Mouse (Mus musculus) intestine, embryonic 14.5 days (tissue): ENCODE data around the gene Slc4a2. TPM values are rescaled to one million over a fixed set of nuclear protein-coding genes. Genes with fewer than 3 reads are reported as not detected.

Experiments used
- ATAC-seq: fragments of 200-750 bp; cut with Nextera tagmentation; replicated peaks from 2 replicates; pipeline ENCODE4 v1.8.0; 2017; ENCODE audit warnings: low read depth, moderate number of reproducible peaks, moderate TSS enrichment, moderate library complexity; ENCODE audit not compliant: low FRiP score, low TSS enrichment
- DNase-seq: peaks from one replicate; pipeline ENCODE4 v3.0.0-alpha.2; 2018; ENCODE audit warnings: low spot score
- H3K27ac ChIP-seq: fragments of 300-500 bp; sonication (generic); 2 replicates; pipeline ENCODE4 v1.5.1; 2014; ENCODE audit warnings: low read depth, mild to moderate bottlenecking, control low read depth
- H3K27me3 ChIP-seq: fragments of 300-500 bp; sonication (generic); replicated peaks from 2 replicates; pipeline ENCODE4 v1.6.1; 2014; ENCODE audit warnings: low read length, control low read depth; ENCODE audit not compliant: control insufficient read depth, insufficient read depth
- H3K36me3 ChIP-seq: fragments of 300-500 bp; sonication (generic); 2 replicates; pipeline ENCODE4 v1.6.1; 2014; ENCODE audit warnings: low read length, control low read depth; ENCODE audit not compliant: control insufficient read depth, insufficient read depth
- H3K4me1 ChIP-seq: fragments of 300-500 bp; sonication (generic); replicated peaks from 2 replicates; pipeline ENCODE4 v1.6.1; 2014; ENCODE audit warnings: low read length, control low read depth, mixed read lengths; ENCODE audit not compliant: control insufficient read depth, insufficient read depth
- H3K4me2 ChIP-seq: fragments of 300-500 bp; sonication (generic); 2 replicates; pipeline ENCODE4 v1.6.1; 2014; ENCODE audit warnings: low read length
- H3K4me3 ChIP-seq: fragments of 300-500 bp; sonication (generic); 2 replicates; pipeline ENCODE4 v1.5.1; 2014; ENCODE audit warnings: low read depth, low read length, control low read depth, mixed read lengths
- H3K9ac ChIP-seq: fragments of 300-500 bp; sonication (generic); 2 replicates; pipeline ENCODE4 v1.6.1; 2014; ENCODE audit warnings: mild to moderate bottlenecking, low read length
- H3K9me3 ChIP-seq: fragments of 300-500 bp; sonication (generic); 2 replicates; pipeline ENCODE4 v1.6.1; 2016; ENCODE audit warnings: low read length, control low read depth; ENCODE audit not compliant: control insufficient read depth
- WGBS: fragments of 180-500 bp; shearing (Covaris S2); extraction: QIAGEN DNeasy Blood & Tissue Kit; methylation state at CpG from one replicate; pipeline ENCODE4 v1.1.7; 2014; 5-methylcytosine and 5-hydroxymethylcytosine counted together
- polyA plus RNA-seq: library from polyadenylated mRNA; unstranded; fragments of >200 nt; fragmentation: Nextera tagmentation; extraction: Ambion mirVana; gene quantifications from 2 replicates; pipeline ENCODE4 v1.2.1, GENCODE M21; 2014

Slc4a2 gene
- polyA plus RNA-seq, 1 experiment from 2014 or later, result 32.7 TPM

DNA sequence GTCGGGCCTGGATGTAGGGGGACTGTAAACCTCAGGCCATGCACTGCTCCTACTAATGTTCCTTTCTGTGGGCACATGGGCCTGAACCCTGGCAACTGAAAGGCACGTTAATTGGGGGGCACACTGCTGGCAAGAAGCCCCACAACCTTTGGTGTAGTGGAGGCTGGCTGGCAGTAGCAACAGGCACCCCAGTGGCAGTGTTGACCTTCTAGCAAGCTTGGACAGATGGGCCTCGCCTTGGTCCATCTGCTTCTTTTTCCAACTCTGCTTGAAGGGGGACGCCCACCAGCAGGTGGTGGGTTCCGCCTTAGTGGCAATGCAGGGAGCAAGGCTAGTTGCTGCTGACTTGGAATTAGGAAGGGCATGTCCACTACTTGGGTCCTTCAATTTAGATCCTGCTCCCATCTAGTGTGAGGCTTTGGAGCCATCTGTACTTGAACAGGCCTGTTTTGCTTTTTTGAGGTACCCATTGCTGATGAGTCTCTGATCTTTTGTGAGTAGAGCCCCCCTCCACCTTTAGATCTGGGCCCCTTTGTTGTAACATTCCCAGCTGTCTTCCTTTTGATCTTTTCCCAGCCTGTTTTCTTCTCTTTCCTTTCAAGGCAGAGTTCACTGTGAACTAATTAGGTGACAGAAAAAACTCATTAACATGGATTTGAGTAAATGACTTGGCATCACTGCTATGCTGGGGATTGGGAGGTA is 29.8 kb downstream of the Slc4a2 start:
- Histone ChIP-seq H3K4me1 (peaks cover 36% of the 10 kb centered on the region), H3K4me2 (peak overlapping the region; percentile 96), H3K9me3 (no peaks in the 10 kb centered on the region), H3K27ac (no peak overlapping the region), H3K9ac (peak overlapping the region; percentile 80), H3K4me3 (peak overlapping the region; percentile 87), H3K36me3 (no peaks in the 10 kb centered on the region), H3K27me3 (no peaks in the 10 kb centered on the region)
- ATAC-seq, result no peak
- WGBS, result 7% methylated on average over 5 of the region's 5 CpGs
- no peak for DNase-seq

GRCm38 (mm10) chr5:24453985-24454303 is 30.3 kb downstream of the Slc4a2 start:
- Histone ChIP-seq H3K9me3 (no peaks in the 10 kb centered on the region), H3K27ac (no peak overlapping the region), H3K27me3 (no peaks in the 10 kb centered on the region), H3K4me1 (peaks cover 36% of the 10 kb centered on the region), H3K36me3 (no peaks in the 10 kb centered on the region), H3K4me3 (0 out of 2 replicates have a peak overlapping the region, but pooled peaks have one; percentile 87), H3K9ac (no peak overlapping the region), H3K4me2 (peak overlapping the region; percentile 96)
- ATAC-seq, result no peak
- WGBS, result 31% methylated on average over 2 of the region's 2 CpGs
- no peak for DNase-seq

DNA sequence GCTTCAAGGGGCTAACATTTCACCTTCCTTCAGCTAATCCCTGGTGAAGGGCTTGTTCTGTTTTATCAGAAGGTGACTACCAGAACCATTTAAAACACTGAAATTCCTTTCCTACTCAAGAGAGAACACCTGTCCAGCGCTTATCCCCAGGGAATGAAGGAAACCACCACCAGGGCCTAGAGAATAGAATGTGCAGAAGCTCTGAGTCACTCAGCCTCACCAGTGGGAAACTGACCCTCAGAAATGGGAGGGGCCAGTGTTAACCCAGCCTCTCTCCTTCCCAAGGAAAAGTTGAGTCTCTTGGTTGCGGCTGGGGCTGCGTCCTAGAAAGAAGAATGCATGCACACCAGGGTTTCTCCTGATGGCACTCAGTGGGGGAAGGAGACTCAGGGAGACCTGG is 31.4 kb downstream of the Slc4a2 start:
- no peak overlapping the region for H3K4me3 ChIP-seq
- H3K27me3 ChIP-seq, result no peaks in the 10 kb centered on the region
- H3K9me3 ChIP-seq, result no peaks in the 10 kb centered on the region
- ATAC-seq (no peak), DNase-seq (no peak)
- H3K27ac ChIP-seq, result peak overlapping the region; percentile 3; the same call in 1 of the 2 replicates
- H3K36me3 ChIP-seq, result no peaks in the 10 kb centered on the region
- 74% methylated on average over 3 of the region's 3 CpGs for WGBS
- no peak overlapping the region for H3K9ac ChIP-seq
- H3K4me2 ChIP-seq, result no peak overlapping the region
- H3K4me1 ChIP-seq, result peaks cover 36% of the 10 kb centered on the region

DNA sequence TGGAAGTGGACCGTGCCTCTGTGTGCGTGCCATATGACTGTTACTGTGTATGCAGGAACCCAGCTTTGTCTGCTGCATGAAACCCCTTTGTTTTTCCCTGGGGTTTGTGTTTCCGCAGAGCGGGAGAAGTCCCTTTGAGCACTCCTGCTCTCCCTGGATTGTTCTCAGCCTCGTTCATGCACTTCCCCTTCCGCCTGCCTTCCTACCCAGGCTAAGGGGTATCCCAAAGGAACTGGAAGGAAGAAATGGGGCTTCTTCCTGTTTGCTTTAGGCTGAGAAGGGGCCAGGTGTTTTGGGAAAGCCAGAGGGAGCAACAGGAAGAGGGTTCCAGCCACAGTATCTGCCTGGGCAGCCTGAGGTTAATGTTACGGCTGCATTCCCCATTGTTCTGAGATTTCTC is 32.0 kb downstream of the Slc4a2 start:
- 68% methylated on average over 7 of the region's 7 CpGs for WGBS
- H3K27ac ChIP-seq, result peak overlapping the region; percentile 3; the same call in 1 of the 2 replicates
- H3K4me1 ChIP-seq, result peaks cover 36% of the 10 kb centered on the region
- no peak overlapping the region for H3K4me2 ChIP-seq
- H3K9ac ChIP-seq, result no peak overlapping the region
- no peaks in the 10 kb centered on the region for H3K27me3 ChIP-seq
- ATAC-seq, result no peak
- 0 out of 2 replicates have a peak, but pooled peaks cover 5% of the 10 kb centered on the region for H3K36me3 ChIP-seq
- H3K9me3 ChIP-seq, result no peaks in the 10 kb centered on the region
- no peak for DNase-seq
- H3K4me3 ChIP-seq, result no peak overlapping the region

- H3K9me3 ChIP-seq, result no peaks in the 10 kb centered on the region
- no peak overlapping the region for H3K4me3 ChIP-seq
- WGBS, result 67% methylated on average over 12 of the region's 12 CpGs
- H3K9ac ChIP-seq, result no peak overlapping the region
- 0 out of 2 replicates have a peak, but pooled peaks cover 6% of the 10 kb centered on the region for H3K4me1 ChIP-seq
- peaks cover under 1% of the 10 kb centered on the region; the same call in 1 of the 2 replicates for H3K36me3 ChIP-seq
- DNase-seq, result no peak
- H3K27me3 ChIP-seq, result no peaks in the 10 kb centered on the region
- H3K27ac ChIP-seq, result no peak overlapping the region
- ATAC-seq, result no peak
- H3K4me2 ChIP-seq, result no peak overlapping the region
Measured at GRCm38 (mm10) chr5:24466762-24467161, 43.1 kb downstream of the Slc4a2 start.

GRCm38 (mm10) chr5:24470600-24470999 is 47.0 kb downstream of the Slc4a2 start:
- Histone ChIP-seq H3K4me1 (peaks cover 35% of the 10 kb centered on the region), H3K36me3 (no peaks in the 10 kb centered on the region), H3K27ac (no peak overlapping the region), H3K27me3 (peaks cover 6% of the 10 kb centered on the region; the same call in 1 of the 2 replicates), H3K9me3 (no peaks in the 10 kb centered on the region), H3K9ac (no peak overlapping the region), H3K4me2 (no peak overlapping the region), H3K4me3 (no peak overlapping the region)
- DNase-seq (peak; percentile 89), ATAC-seq (peak; percentile 30; the same call in 1 of the 2 replicates)
- WGBS, result 12% methylated on average over 5 of the region's 5 CpGs

- WGBS, result 33% methylated on average over 7 of the region's 7 CpGs
- no peaks in the 10 kb centered on the region for H3K9me3 ChIP-seq
- H3K27me3 ChIP-seq, result peaks cover 6% of the 10 kb centered on the region; the same call in 1 of the 2 replicates
- H3K4me2 ChIP-seq, result 0 out of 2 replicates have a peak overlapping the region, but pooled peaks have one; percentile 9
- DNase-seq (no peak), ATAC-seq (0 out of 2 replicates have a peak, but pooled peaks have one; percentile 11)
- H3K9ac ChIP-seq, result no peak overlapping the region
- no peak overlapping the region for H3K4me3 ChIP-seq
- peaks cover 24% of the 10 kb centered on the region for H3K36me3 ChIP-seq
- H3K4me1 ChIP-seq, result peaks cover 40% of the 10 kb centered on the region
- H3K27ac ChIP-seq, result no peak overlapping the region
Measured at GRCm38 (mm10) chr5:24472884-24473619, 49.4 kb downstream of the Slc4a2 start.

GRCm38 (mm10) chr5:24474025-24474722 is 50.5 kb downstream of the Slc4a2 start:
- DNase-seq, result no peak

More at GRCm38 (mm10) chr5:24474025-24474722, 50.5 kb downstream of the Slc4a2 start:
- WGBS, result 3% methylated on average over 77 of the region's 77 CpGs
- Histone ChIP-seq H3K27ac (no peak overlapping the region; the same call in 1 of the 2 replicates), H3K36me3 (peaks cover 35% of the 10 kb centered on the region), H3K4me1 (peaks cover 40% of the 10 kb centered on the region), H3K27me3 (peaks cover 6% of the 10 kb centered on the region; the same call in 1 of the 2 replicates), H3K9ac (peak overlapping the region; percentile 31; the same call in 1 of the 2 replicates), H3K9me3 (no peaks in the 10 kb centered on the region), H3K4me2 (peak overlapping the region; percentile 65), H3K4me3 (peak overlapping the region; percentile 33)
- ATAC-seq, result peak; percentile 33; the same call in 1 of the 2 replicates
